Mouse (Mus musculus): ENCODE data around the gene Doc2g. TPM values are rescaled to one million over a fixed set of nuclear protein-coding genes. Genes with fewer than 3 reads are reported as not detected.
A peak's percentile ranks its signal among the peaks of the same experiment; 100 is the strongest.

Gene Doc2g
- polyA plus RNA-seq, 1 experiment: 19.9 TPM

- Histone ChIP-seq H3K4me3 (replicated peaks; ENCODE audit: insufficient read depth, low read depth, low read length) (no peak overlapping the region), H3K27ac (ENCODE audit: insufficient read depth, low read length) (no peak overlapping the region), H3K4me1 (ENCODE audit: control insufficient read depth, insufficient read depth, low read length) (peaks cover 9% of the 10 kb centered on the region; the same call in 1 of the 2 replicates), H3K27me3 (ENCODE audit: control insufficient read depth, insufficient read depth, low read length) (no peaks in the 10 kb centered on the region)
- WGBS: 71% methylated on average over 9 of the region's 9 CpGs
- TF ChIP-seq CTCF (IDR thresholded peaks at IDR 0.05; ENCODE audit: borderline replicate concordance, insufficient read depth, low read depth, low read length) (no peak), POLR2A (IDR thresholded peaks at IDR 0.05; ENCODE audit: borderline replicate concordance, insufficient read depth, low read length) (no peak)
- DNase-seq: no peak
These were observed 3.9 kb upstream of the Doc2g start for GRCm38 (mm10) chr19:3999121-3999730.

GRCm38 (mm10) chr19:4000119-4000900 lies 2.8 kb upstream of the Doc2g start, which contains the start of the genes Nudt8 and Gm49405:
Gene Nudt8 (plus strand): TSS chr19:4000580.
Gene Gm49405 (plus strand): TSS chr19:4000626.
- TF ChIP-seq POLR2A (IDR thresholded peaks at IDR 0.05; ENCODE audit: borderline replicate concordance, insufficient read depth, low read length) (peak; percentile 94), CTCF (IDR thresholded peaks at IDR 0.05; ENCODE audit: borderline replicate concordance, insufficient read depth, low read depth, low read length) (peak; percentile 70; the same call in 1 of the 2 replicates)
- Histone ChIP-seq H3K4me3 (replicated peaks; ENCODE audit: insufficient read depth, low read depth, low read length) (peak within 1 kb of the TSS; percentile 52), H3K27me3 (ENCODE audit: control insufficient read depth, insufficient read depth, low read length) (no peaks in the 10 kb centered on the region), H3K27ac (ENCODE audit: insufficient read depth, low read length) (peak within 1 kb of the TSS; percentile 71), H3K4me1 (ENCODE audit: control insufficient read depth, insufficient read depth, low read length) (peaks cover 9% of the 10 kb centered on the region; the same call in 1 of the 2 replicates)
- DNase-seq: peak; percentile 97 to 98
- under 1% methylated on average over 64 of the region's 64 CpGs for WGBS

DNA sequence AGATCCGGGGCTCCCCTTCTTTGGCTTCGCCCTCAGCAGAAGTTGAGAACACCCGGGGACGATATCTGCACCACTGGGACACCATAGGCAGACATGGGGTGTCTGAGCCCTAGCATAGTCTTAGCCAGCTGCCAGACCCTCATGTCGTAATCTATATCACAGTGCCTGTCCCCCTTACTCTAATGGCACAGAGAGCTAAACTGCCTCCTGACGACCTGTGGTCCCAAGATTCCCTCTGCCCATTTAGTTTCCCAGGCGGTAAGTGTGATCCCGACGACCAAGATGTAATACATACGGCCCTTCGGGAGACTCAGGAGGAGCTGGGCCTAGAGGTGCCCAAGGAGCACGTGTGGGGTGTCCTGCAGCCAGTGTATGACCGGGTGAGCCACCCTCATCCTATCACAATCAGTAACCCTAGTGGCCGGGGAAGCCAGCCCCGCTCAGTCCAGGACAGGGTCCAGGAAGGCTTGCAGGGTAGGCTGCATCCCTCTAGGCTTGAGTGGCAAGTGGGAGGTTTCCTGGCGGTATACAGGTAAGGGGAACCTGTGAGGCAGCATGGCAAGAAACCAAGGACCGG lies 2.1 kb upstream of the Doc2g start:
- DNase-seq: no peak

DNA sequence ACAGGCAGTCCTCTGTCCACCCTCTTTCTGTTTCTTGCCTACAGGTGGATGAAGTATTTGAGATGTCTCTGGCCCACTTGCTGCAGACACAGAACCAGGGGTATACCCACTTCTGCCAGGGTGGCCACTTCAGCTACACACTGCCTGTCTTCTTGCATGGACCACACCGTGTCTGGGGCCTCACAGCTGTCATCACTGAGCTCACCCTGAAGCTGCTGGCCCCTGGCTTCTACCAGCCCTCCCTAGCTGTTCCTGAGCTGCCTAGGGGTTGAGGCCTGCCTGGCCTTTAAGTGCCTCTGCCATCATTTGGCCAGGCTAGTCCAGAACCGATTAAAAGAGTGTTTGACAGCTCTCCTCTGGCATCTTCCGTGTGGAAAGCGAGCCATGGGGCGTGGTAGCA lies 1.4 kb upstream of the Doc2g start:
- 84% methylated on average over 5 of the region's 5 CpGs for WGBS
- TF ChIP-seq CTCF (IDR thresholded peaks at IDR 0.05; ENCODE audit: borderline replicate concordance, insufficient read depth, low read depth, low read length) (no peak), POLR2A (IDR thresholded peaks at IDR 0.05; ENCODE audit: borderline replicate concordance, insufficient read depth, low read length) (no peak)
- H3K4me1 ChIP-seq (ENCODE audit: control insufficient read depth, insufficient read depth, low read length): peaks cover 9% of the 10 kb centered on the region; the same call in 1 of the 2 replicates
- H3K27ac ChIP-seq (ENCODE audit: insufficient read depth, low read length): no peak overlapping the region
- no peak for DNase-seq
- no peaks in the 10 kb centered on the region for H3K27me3 ChIP-seq (ENCODE audit: control insufficient read depth, insufficient read depth, low read length)
- no peak overlapping the region for H3K4me3 ChIP-seq (replicated peaks; ENCODE audit: insufficient read depth, low read depth, low read length)

More for the DNA sequence above, 2.1 kb upstream of the Doc2g start:
- no peaks in the 10 kb centered on the region for H3K27me3 ChIP-seq (ENCODE audit: control insufficient read depth, insufficient read depth, low read length)
- WGBS: 15% methylated on average over 17 of the region's 17 CpGs
- peaks cover 9% of the 10 kb centered on the region; the same call in 1 of the 2 replicates for H3K4me1 ChIP-seq (ENCODE audit: control insufficient read depth, insufficient read depth, low read length)
- H3K27ac ChIP-seq (ENCODE audit: insufficient read depth, low read length): peak overlapping the region; percentile 71
- TF ChIP-seq POLR2A (IDR thresholded peaks at IDR 0.05; ENCODE audit: borderline replicate concordance, insufficient read depth, low read length): no peak
- no peak for TF ChIP-seq CTCF (IDR thresholded peaks at IDR 0.05; ENCODE audit: borderline replicate concordance, insufficient read depth, low read depth, low read length)
- H3K4me3 ChIP-seq (replicated peaks; ENCODE audit: insufficient read depth, low read depth, low read length): peak overlapping the region; percentile 52

- Histone ChIP-seq H3K27me3 (ENCODE audit: control insufficient read depth, insufficient read depth, low read length) (no peaks in the 10 kb centered on the region), H3K27ac (ENCODE audit: insufficient read depth, low read length) (no peak overlapping the region), H3K4me3 (replicated peaks; ENCODE audit: insufficient read depth, low read depth, low read length) (no peak overlapping the region), H3K4me1 (ENCODE audit: control insufficient read depth, insufficient read depth, low read length) (peaks cover 9% of the 10 kb centered on the region; the same call in 1 of the 2 replicates)
- TF ChIP-seq POLR2A (IDR thresholded peaks at IDR 0.05; ENCODE audit: borderline replicate concordance, insufficient read depth, low read length) (no peak), CTCF (IDR thresholded peaks at IDR 0.05; ENCODE audit: borderline replicate concordance, insufficient read depth, low read depth, low read length) (no peak)
- DNase-seq: no peak
- 79% methylated on average over 12 of the region's 12 CpGs for WGBS
These were observed 528 bp downstream of the Doc2g start for GRCm38 (mm10) chr19:4003641-4004040.

- no peaks in the 10 kb centered on the region for H3K27me3 ChIP-seq (ENCODE audit: control insufficient read depth, insufficient read depth, low read length)
- TF ChIP-seq POLR2A (IDR thresholded peaks at IDR 0.05; ENCODE audit: borderline replicate concordance, insufficient read depth, low read length) (no peak), CTCF (IDR thresholded peaks at IDR 0.05; ENCODE audit: borderline replicate concordance, insufficient read depth, low read depth, low read length) (no peak)
- DNase-seq: no peak
- H3K4me1 ChIP-seq (ENCODE audit: control insufficient read depth, insufficient read depth, low read length): peaks cover 9% of the 10 kb centered on the region; the same call in 1 of the 2 replicates
- no peak overlapping the region for H3K4me3 ChIP-seq (replicated peaks; ENCODE audit: insufficient read depth, low read depth, low read length)
- no peak overlapping the region for H3K27ac ChIP-seq (ENCODE audit: insufficient read depth, low read length)
- 75% methylated on average over 15 of the region's 15 CpGs for WGBS
These were observed 1.2 kb downstream of the Doc2g start for GRCm38 (mm10) chr19:4004331-4004730.

- Histone ChIP-seq H3K27ac (ENCODE audit: insufficient read depth, low read length) (no peak overlapping the region), H3K4me3 (replicated peaks; ENCODE audit: insufficient read depth, low read depth, low read length) (no peak overlapping the region), H3K4me1 (ENCODE audit: control insufficient read depth, insufficient read depth, low read length) (peaks cover 9% of the 10 kb centered on the region; the same call in 1 of the 2 replicates), H3K27me3 (ENCODE audit: control insufficient read depth, insufficient read depth, low read length) (no peaks in the 10 kb centered on the region)
- no peak for DNase-seq
- 76% methylated on average over 9 of the region's 9 CpGs for WGBS
- TF ChIP-seq CTCF (IDR thresholded peaks at IDR 0.05; ENCODE audit: borderline replicate concordance, insufficient read depth, low read depth, low read length) (no peak), POLR2A (IDR thresholded peaks at IDR 0.05; ENCODE audit: borderline replicate concordance, insufficient read depth, low read length) (no peak)
These were observed 2.0 kb downstream of the Doc2g start for GRCm38 (mm10) chr19:4005091-4005490.
